Mouse (Mus musculus): Measurements from ENCODE around the gene Man2a2.

GRCm38 (mm10) chr7:80346830-80347229 is 24.3 kb downstream of the Man2a2 start:
- TF ChIP-seq POLR2A (IDR thresholded peaks at IDR 0.05; ENCODE audit: insufficient read depth, low read depth, low read length) (0 out of 2 replicates have a peak, but pooled peaks have one; percentile 23), CTCF (IDR thresholded peaks at IDR 0.05) (no peak), EP300 (IDR thresholded peaks at IDR 0.05; ENCODE audit: insufficient read depth, low read depth, low read length) (no peak)
